Mouse (Mus musculus) thymus, adult 2 months (tissue): ENCODE data around the gene Rrp1.

ENCODE experiments used
- CTCF ChIP-seq: fragments of 200-500 bp; IDR thresholded peaks from 2 replicates; pipeline ENCODE4 v1.5.1; 2012; ENCODE audit warnings: mild to moderate bottlenecking, control low read depth, low read length, moderate library complexity, borderline replicate concordance; ENCODE audit not compliant: control insufficient read depth, poor library complexity, insufficient read depth; ENCODE audit errors: extremely low read depth
- POLR2A ChIP-seq: fragments of 200-500 bp; IDR thresholded peaks from 2 replicates; pipeline ENCODE4 v1.6.1; 2012; ENCODE audit warnings: mild to moderate bottlenecking, low read length, control low read depth, moderate library complexity; ENCODE audit not compliant: control insufficient read depth, poor library complexity, insufficient read depth; ENCODE audit errors: extremely low read depth

GRCm38 (mm10) chr10:78352666-78353030 is 60.2 kb downstream of the Rrp1 start:
- TF ChIP-seq CTCF, result no peak
- TF ChIP-seq POLR2A, result no peak
